Mouse (Mus musculus) C3H10T1/2 (cell line): ENCODE data around the gene Btbd18. TPM values are rescaled to one million over a fixed set of nuclear protein-coding genes. Genes with fewer than 3 reads are reported as not detected.

Experiments
- polyA plus RNA-seq, 2 experiments: library from polyadenylated mRNA; unstranded; fragments of >200 nt; fragmentation: generic; extraction: Trizol; gene quantifications; one replicate each; pipeline ENCODE4 v1.2.1; 2012; ENCODE audit warnings: missing spikeins in 2 of 2

Gene Btbd18
- polyA plus RNA-seq: under 1 TPM; 0.09 TPM

DNA sequence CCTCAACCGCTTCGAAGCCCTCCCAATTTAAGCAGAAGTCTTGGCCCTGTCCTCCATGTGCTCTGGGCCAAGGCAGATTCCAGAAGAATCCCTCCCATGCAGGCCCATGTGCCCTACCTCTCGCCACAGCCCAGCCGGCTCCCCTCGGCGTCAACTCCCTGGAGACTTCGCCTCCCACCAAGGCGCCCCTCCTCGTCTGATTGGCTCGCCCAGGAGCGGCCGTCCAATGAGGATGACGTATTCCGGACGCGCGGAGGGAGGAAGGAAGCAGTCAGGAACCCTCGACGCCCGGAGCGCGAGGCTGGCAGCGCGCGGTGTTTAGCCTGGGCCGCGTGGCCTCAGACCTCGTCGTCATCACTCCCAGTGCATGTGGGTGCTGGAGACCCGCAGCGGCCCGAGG lies at the start of gene Btbd18:
Btbd18 (plus strand) TSS at position 274 of the 400 bp plus-strand sequence.

DNA sequence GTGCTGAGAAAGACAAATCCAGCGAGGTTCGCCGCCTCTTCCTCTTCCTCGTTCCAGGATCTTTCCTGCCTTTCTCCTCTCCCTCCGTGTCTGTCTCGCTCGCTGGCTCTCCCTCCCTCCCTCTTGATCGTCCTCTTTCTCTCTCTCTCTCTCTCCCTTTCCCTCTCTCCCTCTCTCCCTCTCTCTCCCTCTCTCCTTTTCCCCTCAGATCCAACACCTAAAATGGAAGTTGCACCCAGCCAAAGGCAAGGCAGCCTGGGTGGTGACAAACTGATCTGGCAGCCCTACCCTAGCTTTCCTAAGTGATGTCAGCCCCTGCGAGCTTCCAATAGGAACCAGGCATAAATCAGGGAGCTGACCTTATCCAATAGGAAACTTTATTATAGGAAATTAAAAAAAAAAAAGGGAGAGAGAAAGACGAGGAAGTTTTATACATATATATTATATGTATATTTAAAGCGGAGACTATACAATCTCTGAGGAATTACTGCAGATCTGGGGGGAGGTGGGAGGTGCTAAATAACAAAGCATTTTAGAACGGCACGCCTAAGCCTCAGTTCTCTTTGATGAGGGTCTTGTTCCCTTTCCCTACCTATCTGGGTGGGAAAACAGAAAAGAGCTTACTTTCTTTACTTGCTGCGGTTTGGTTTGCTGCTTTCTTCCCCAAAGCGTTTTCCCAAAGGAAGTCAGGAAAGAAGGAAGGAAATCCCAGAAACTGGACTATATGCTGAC lies 8.2 kb upstream of the Btbd18 start, which contains the start of gene Ctnnd1:
Ctnnd1 (minus strand) TSS at position 302 of the 732 bp plus-strand sequence.

DNA sequence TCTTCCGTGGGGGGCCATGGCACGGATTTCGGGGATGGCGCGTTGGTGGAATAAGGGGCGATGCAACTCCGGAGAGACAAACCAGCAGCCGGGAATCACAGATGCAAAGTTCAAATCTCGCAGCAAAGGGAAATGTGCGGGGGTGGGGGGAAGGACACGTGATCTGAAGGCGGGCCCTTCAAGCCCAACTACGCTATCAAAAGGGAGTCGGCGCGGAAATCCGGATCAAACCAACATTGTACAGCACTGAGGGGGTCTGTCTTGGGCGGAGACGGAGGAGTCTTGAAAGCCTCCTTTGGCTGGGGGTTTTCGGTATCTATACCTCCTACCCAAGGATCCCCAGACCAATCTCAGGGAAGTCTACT lies 11.7 kb downstream of the Btbd18 start, which contains the start of gene Selenoh:
Selenoh (minus strand) TSS at position 202 of the 365 bp plus-strand sequence.

GRCm38 (mm10) chr2:84677968-84678880 lies 19.3 kb downstream of the Btbd18 start, which contains the start of the genes Gm28635 and Med19:
Gene Gm28635, minus strand, starts transcription at chr2:84678041.
Gene Med19, plus strand, starts transcription at chr2:84678402.

GRCm38 (mm10) chr2:84679016-84679415 lies 20.1 kb downstream of the Btbd18 start, which contains the start of gene Tmx2:
Gene Tmx2, minus strand, starts transcription at chr2:84679140.

GRCm38 (mm10) chr2:84714811-84715561 lies 56.1 kb downstream of the Btbd18 start, which contains the start of gene Zdhhc5:
Gene Zdhhc5, minus strand, starts transcription at chr2:84715180.

Other genes starting within 250 kb of the Btbd18 start
- gene Calcrl, start 233.7 kb upstream of the Btbd18 start, polyA plus RNA-seq: 1 to 10 TPM in 1 of 2 experiments, under 1 TPM in 1; 0.09 to 5.9 TPM
- gene Tfpi, start 182.3 kb upstream of the Btbd18 start, polyA plus RNA-seq: 10 to 100 TPM in 1 of 2 experiments, 1 to 10 TPM in 1; 1.2 to 17.3 TPM
- gene Ctnnd1, start 8.3 kb upstream of the Btbd18 start, polyA plus RNA-seq: 10 to 100 TPM in 1 of 2 experiments, 1 to 10 TPM in 1; 6.2 to 55.8 TPM
- gene Selenoh, start 11.7 kb downstream of the Btbd18 start, polyA plus RNA-seq: 100 to 1,000 TPM; 317 to 435 TPM
- not detected for gene Gm28635, start 19.0 kb downstream of the Btbd18 start, polyA plus RNA-seq
- 10 to 100 TPM in 1 of 2 experiments, 1 to 10 TPM in 1; 9.8 to 18.9 TPM for gene Med19, start 19.3 kb downstream of the Btbd18 start, polyA plus RNA-seq
- gene Tmx2, start 20.1 kb downstream of the Btbd18 start, polyA plus RNA-seq: 10 to 100 TPM; 13.4 to 61.9 TPM
- 10 to 100 TPM in 1 of 2 experiments, 1 to 10 TPM in 1; 4.3 to 26.8 TPM for gene Zdhhc5, start 56.1 kb downstream of the Btbd18 start, polyA plus RNA-seq
- 1 to 10 TPM; 2.2 to 6.6 TPM for gene Clp1, start 68.3 kb downstream of the Btbd18 start, polyA plus RNA-seq
- 1 to 10 TPM in 1 of 2 experiments, under 1 TPM in 1; 0.47 to 8.6 TPM for gene Ypel4, start 75.0 kb downstream of the Btbd18 start, polyA plus RNA-seq
- 1 to 10 TPM; 7.2 to 8.3 TPM for gene Gm19426, start 84.6 kb downstream of the Btbd18 start, polyA plus RNA-seq
- under 1 TPM; 0.06 to 0.91 TPM for gene Serping1, start 116.4 kb downstream of the Btbd18 start, polyA plus RNA-seq
- 10 to 100 TPM; 19.6 to 59.5 TPM for gene Ube2l6, start 139.7 kb downstream of the Btbd18 start, polyA plus RNA-seq
- gene Smtnl1, start 163.6 kb downstream of the Btbd18 start, polyA plus RNA-seq: under 1 TPM; 0.02 TPM
- 10 to 100 TPM; 24.3 to 35.2 TPM for gene Timm10, start 167.9 kb downstream of the Btbd18 start, polyA plus RNA-seq
- gene Slc43a1, start 179.8 kb downstream of the Btbd18 start, polyA plus RNA-seq: under 1 TPM; 0.01 to 0.04 TPM
- 1 to 10 TPM in 1 of 2 experiments, under 1 TPM in 1; 0.43 to 7.1 TPM for gene Rtn4rl2, start 227.6 kb downstream of the Btbd18 start, polyA plus RNA-seq